Mouse (Mus musculus): ENCODE measurements around the gene Khdc3.
"Not testable (repeated sequence)": the region's sequence is repeated elsewhere in the genome, so short reads cannot be mapped to it uniquely, and the experiment has no call there.

Gene Khdc3

GRCm38 (mm10) chr9:73103159-73103879, 1.7 kb downstream of the Khdc3 start:
- peak in 1 of 2 experiments; percentile 12 for DNase-seq

- DNase-seq, result no peak
These were observed 2.2 kb downstream of the Khdc3 start for GRCm38 (mm10) chr9:73103880-73104198.

GRCm38 (mm10) chr9:73105141-73105540, 3.5 kb downstream of the Khdc3 start:
- DNase-seq, result no peak

GRCm38 (mm10) chr9:73105771-73106170, 4.1 kb downstream of the Khdc3 start:
- no peak for DNase-seq

- peak; percentile 83 to 85 for DNase-seq
These were observed 11.6 kb downstream of the Khdc3 start, which contains the start of gene Rsl24d1 for GRCm38 (mm10) chr9:73112919-73113906. TSS of gene Rsl24d1 (plus strand) at chr9:73113426.

GRCm38 (mm10) chr9:73116704-73117103, 15.1 kb downstream of the Khdc3 start:
- not testable (repeated sequence) for DNase-seq

GRCm38 (mm10) chr9:73118012-73118411, 16.4 kb downstream of the Khdc3 start:
- no peak for DNase-seq

GRCm38 (mm10) chr9:73121735-73122134, 20.1 kb downstream of the Khdc3 start:
- DNase-seq, result peak; percentile 26 to 36

GRCm38 (mm10) chr9:73125043-73125570, 23.5 kb downstream of the Khdc3 start:
- DNase-seq, result no peak

GRCm38 (mm10) chr9:73127457-73127856, 25.8 kb downstream of the Khdc3 start:
- DNase-seq, result no peak

- DNase-seq, result no peak
These were observed 28.2 kb downstream of the Khdc3 start for GRCm38 (mm10) chr9:73129875-73130274.

- DNase-seq, result no peak
These were observed 28.9 kb downstream of the Khdc3 start for GRCm38 (mm10) chr9:73130529-73130928.

- DNase-seq, result no peak
These were observed 35.8 kb downstream of the Khdc3 start for GRCm38 (mm10) chr9:73137341-73137886.

All from B cell, adult 2 months (primary cell).